Mouse (Mus musculus) cerebellum, adult 11 months (tissue): ENCODE data around the gene Olfr56.
"Not testable (repeated sequence)": the region's sequence is repeated elsewhere in the genome, so short reads cannot be mapped to it uniquely, and the experiment has no call there.

Experiments
- DNase-seq: peaks from one replicate; pipeline ENCODE4 v3.0.0; 2022

The Olfr56 gene

GRCm38 (mm10) chr11:49176047-49176779 lies 197.5 kb downstream of the Olfr56 start:
- not testable (repeated sequence) for DNase-seq

- no peak for DNase-seq
Observed at GRCm38 (mm10) chr11:49183172-49183571, 204.5 kb downstream of the Olfr56 start.
